Mouse (Mus musculus): ENCODE measurements around the gene Usp9x. TPM values are rescaled to one million over a fixed set of nuclear protein-coding genes. Genes with fewer than 3 reads are reported as not detected.

Usp9x gene
- polyA plus RNA-seq, 1 experiment from 2014 or later = 61.2 TPM

DNA sequence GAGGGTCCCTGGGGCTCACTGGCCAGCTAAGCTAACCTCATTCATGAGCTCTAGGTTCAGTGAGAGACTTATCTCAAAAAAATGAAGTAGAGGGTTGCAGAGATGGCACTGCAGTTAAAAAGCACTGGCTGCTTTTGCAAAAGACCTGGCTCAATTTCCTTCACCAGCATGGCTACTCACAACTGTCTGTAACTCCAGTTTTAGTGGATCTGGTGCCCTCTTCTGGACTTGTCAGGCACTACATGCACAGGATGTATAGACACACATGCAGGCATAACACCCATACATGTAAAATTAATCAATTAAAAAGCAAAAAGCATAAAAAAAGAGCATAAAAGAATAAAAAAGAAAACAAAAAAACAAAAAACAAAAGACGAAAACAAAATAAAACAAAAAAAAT is 143.0 kb downstream of the Usp9x start:
- Histone ChIP-seq H3K36me3 (ENCODE audit: control insufficient read depth, insufficient read depth, low read length) (no peaks in the 10 kb centered on the region), H3K27ac (ENCODE audit: low read depth, low read length) (no peak overlapping the region), H3K4me1 (ENCODE audit: control insufficient read depth, insufficient read depth, low read length) (no peaks in the 10 kb centered on the region), H3K9ac (ENCODE audit: low read length) (no peak overlapping the region), H3K27me3 (replicated peaks; ENCODE audit: control insufficient read depth, insufficient read depth, low read length) (no peaks in the 10 kb centered on the region), H3K4me2 (ENCODE audit: low read length) (no peak overlapping the region), H3K9me3 (replicated peaks; ENCODE audit: control insufficient read depth, low read length) (no peaks in the 10 kb centered on the region), H3K4me3 (ENCODE audit: low read depth, low read length) (no peak overlapping the region)
- DNase-seq (ENCODE audit: low spot score) (no peak), ATAC-seq (no peak)
- 67% methylated on average over 1 of the region's 1 CpGs for WGBS

Other genes starting within 250 kb of the Usp9x start
- gene Ddx3x, start 209.5 kb downstream of the Usp9x start, polyA plus RNA-seq (2014; fragmentation: Nextera tagmentation; extraction: Ambion mirVana) = 132 TPM in 2 replicates